Mouse (Mus musculus): ENCODE measurements around the gene Bscl2. TPM values are rescaled to one million over a fixed set of nuclear protein-coding genes. Genes with fewer than 3 reads are reported as not detected.

Gene Bscl2
- 10 to 100 TPM; 14.7 to 23.9 (median 20.0) TPM for total RNA-seq (2022)

- DNase-seq (ENCODE audit: low spot score in 2 of 2) = peak; percentile 71 to 74
Measured at GRCm38 (mm10) chr19:8837251-8837791, at the start of gene Bscl2. Gene Bscl2, plus strand, starts transcription at chr19:8837467.

GRCm38 (mm10) chr19:8788521-8788920 is 48.7 kb upstream of the Bscl2 start:
- DNase-seq (ENCODE audit: low spot score in 2 of 2) = no peak

- no peak for DNase-seq (ENCODE audit: low spot score in 2 of 2)
Measured at GRCm38 (mm10) chr19:8789171-8789570, 48.1 kb upstream of the Bscl2 start.

- DNase-seq (ENCODE audit: low spot score in 2 of 2) = no peak
Measured at GRCm38 (mm10) chr19:8790171-8790570, 47.1 kb upstream of the Bscl2 start.

- DNase-seq (ENCODE audit: low spot score in 2 of 2) = peak; percentile 86 to 91
Measured at GRCm38 (mm10) chr19:8798264-8798946, 38.9 kb upstream of the Bscl2 start, which contains the start of gene Polr2g. Gene Polr2g, minus strand, starts transcription at chr19:8798577.

- no peak for DNase-seq (ENCODE audit: low spot score in 2 of 2)
Measured at GRCm38 (mm10) chr19:8798947-8799315, 38.3 kb upstream of the Bscl2 start.

GRCm38 (mm10) chr19:8802130-8802821 is 35.0 kb upstream of the Bscl2 start, which contains the start of gene Zbtb3:
Gene Zbtb3, plus strand, starts transcription at chr19:8802555.
- DNase-seq (ENCODE audit: low spot score in 2 of 2) = peak; percentile 94 to 95

- no peak for DNase-seq (ENCODE audit: low spot score in 2 of 2)
Measured at GRCm38 (mm10) chr19:8803204-8803780, 34.0 kb upstream of the Bscl2 start.

GRCm38 (mm10) chr19:8803879-8804660 is 33.2 kb upstream of the Bscl2 start:
- no peak for DNase-seq (ENCODE audit: low spot score in 2 of 2)

GRCm38 (mm10) chr19:8806810-8807209 is 30.5 kb upstream of the Bscl2 start:
- DNase-seq (ENCODE audit: low spot score in 2 of 2) = no peak

- DNase-seq (ENCODE audit: low spot score in 2 of 2) = no peak
Measured at GRCm38 (mm10) chr19:8815812-8816211, 21.5 kb upstream of the Bscl2 start.

- DNase-seq (ENCODE audit: low spot score in 2 of 2) = no peak
Measured at GRCm38 (mm10) chr19:8817001-8817400, 20.3 kb upstream of the Bscl2 start.

- DNase-seq (ENCODE audit: low spot score in 2 of 2) = no peak
Measured at GRCm38 (mm10) chr19:8818301-8818798, 18.9 kb upstream of the Bscl2 start.

GRCm38 (mm10) chr19:8818801-8819595 is 18.3 kb upstream of the Bscl2 start, which contains the start of gene Ttc9c:
Gene Ttc9c, minus strand, starts transcription at chr19:8819333.
- DNase-seq (ENCODE audit: low spot score in 2 of 2) = peak; percentile 95

GRCm38 (mm10) chr19:8819596-8820423 is 17.5 kb upstream of the Bscl2 start, which contains the start of gene Hnrnpul2:
Gene Hnrnpul2, plus strand, starts transcription at chr19:8820010.
- DNase-seq (ENCODE audit: low spot score in 2 of 2) = peak; percentile 97 to 98

GRCm38 (mm10) chr19:8820424-8820956 is 16.8 kb upstream of the Bscl2 start:
- no peak for DNase-seq (ENCODE audit: low spot score in 2 of 2)

GRCm38 (mm10) chr19:8821146-8821545 is 16.1 kb upstream of the Bscl2 start:
- DNase-seq (ENCODE audit: low spot score in 2 of 2) = no peak

GRCm38 (mm10) chr19:8822696-8823095 is 14.6 kb upstream of the Bscl2 start:
- DNase-seq (ENCODE audit: low spot score in 2 of 2) = no peak

GRCm38 (mm10) chr19:8829660-8830059 is 7.6 kb upstream of the Bscl2 start, which contains the start of gene AC129217.1:
Gene AC129217.1, plus strand, starts transcription at chr19:8829773.
- no peak for DNase-seq (ENCODE audit: low spot score in 2 of 2)
